Mouse (Mus musculus) hindbrain, embryonic 14.5 days (tissue): ENCODE results near the gene Plekha5. TPM values are rescaled to one million over a fixed set of nuclear protein-coding genes. Genes with fewer than 3 reads are reported as not detected.

Experiments used
- ATAC-seq: fragments of 200-750 bp; cut with Nextera tagmentation; 2 replicates; pipeline ENCODE4 v1.8.0; 2017; ENCODE audit warnings: moderate number of reproducible peaks, mild to moderate bottlenecking, moderate TSS enrichment, moderate library complexity; ENCODE audit not compliant: low FRiP score
- DNase-seq: peaks from one replicate; pipeline ENCODE4 v3.0.0-alpha.2; 2015; ENCODE audit warnings: low spot score
- H3K27ac ChIP-seq: fragments of 300-500 bp; sonication (generic); 2 replicates; pipeline ENCODE4 v1.5.1; 2014; ENCODE audit warnings: mild to moderate bottlenecking, moderate library complexity
- H3K27me3 ChIP-seq: fragments of 300-500 bp; sonication (generic); 2 replicates; pipeline ENCODE4 v1.6.1; 2014; ENCODE audit warnings: mild to moderate bottlenecking, low read length, mixed read lengths; ENCODE audit not compliant: control insufficient read depth, insufficient read depth
- H3K36me3 ChIP-seq: fragments of 300-500 bp; sonication (generic); replicated peaks from 2 replicates; pipeline ENCODE4 v1.6.1; 2014; ENCODE audit not compliant: control insufficient read depth, insufficient read depth
- H3K4me1 ChIP-seq: fragments of 300-500 bp; sonication (generic); replicated peaks from 2 replicates; pipeline ENCODE4 v1.6.1; 2014; ENCODE audit warnings: antibody characterized with exemption, low read length, mixed read lengths; ENCODE audit not compliant: control insufficient read depth, insufficient read depth
- H3K4me2 ChIP-seq: fragments of 300-500 bp; sonication (generic); replicated peaks from 2 replicates; pipeline ENCODE4 v1.6.1; 2014; ENCODE audit warnings: mild to moderate bottlenecking, moderate library complexity
- H3K4me3 ChIP-seq: fragments of 300-500 bp; sonication (generic); replicated peaks from 2 replicates; pipeline ENCODE4 v1.5.1; 2014; ENCODE audit warnings: mild to moderate bottlenecking, low read length
- H3K9ac ChIP-seq: fragments of 300-500 bp; sonication (generic); 2 replicates; pipeline ENCODE4 v1.6.1; 2014
- H3K9me3 ChIP-seq: fragments of 300-500 bp; sonication (generic); 2 replicates; pipeline ENCODE4 v1.6.1; 2016; ENCODE audit warnings: low read length; ENCODE audit not compliant: control insufficient read depth
- WGBS: fragments of 180-500 bp; shearing (Covaris S2); extraction: QIAGEN DNeasy Blood & Tissue Kit; methylation state at CpG from one replicate; pipeline ENCODE4 v1.1.7; 2014; 5-methylcytosine and 5-hydroxymethylcytosine counted together
- polyA plus RNA-seq: library from polyadenylated mRNA; unstranded; fragments of >200 nt; fragmentation: Nextera tagmentation; extraction: Ambion mirVana; gene quantifications from 2 replicates; pipeline ENCODE4 v1.2.1, GENCODE M21; 2014

Gene Plekha5
- polyA plus RNA-seq, 1 experiment from 2014 or later, result 37.8 TPM

- Histone ChIP-seq H3K9ac (peak overlapping the region; percentile 100), H3K36me3 (peaks cover 12% of the 10 kb centered on the region), H3K9me3 (peaks cover 5% of the 10 kb centered on the region; the same call in 1 of the 2 replicates), H3K4me2 (peak overlapping the region; percentile 59), H3K4me1 (peaks cover 23% of the 10 kb centered on the region), H3K27me3 (no peaks in the 10 kb centered on the region), H3K4me3 (peak overlapping the region; percentile 99), H3K27ac (peak overlapping the region; percentile 98)
- ATAC-seq, result peak; percentile 81
- DNase-seq, result peak; percentile 39
- WGBS, result under 1% methylated on average over 45 of the region's 72 CpGs
These were observed 542 bp downstream of the Plekha5 start for GRCm38 (mm10) chr6:140424201-140424990.

GRCm38 (mm10) chr6:140424991-140425361, 1.1 kb downstream of the Plekha5 start:
- H3K4me3 ChIP-seq, result peak overlapping the region; percentile 99
- peak overlapping the region; percentile 98 for H3K27ac ChIP-seq
- H3K9me3 ChIP-seq, result no peaks in the 10 kb centered on the region
- H3K4me1 ChIP-seq, result peaks cover 23% of the 10 kb centered on the region
- peaks cover 12% of the 10 kb centered on the region for H3K36me3 ChIP-seq
- peak; percentile 41 for DNase-seq
- H3K9ac ChIP-seq, result peak overlapping the region; percentile 100
- H3K4me2 ChIP-seq, result peak overlapping the region; percentile 59
- WGBS, result 0% methylated on average over 17 of the region's 17 CpGs
- no peak for ATAC-seq
- no peaks in the 10 kb centered on the region for H3K27me3 ChIP-seq

DNA sequence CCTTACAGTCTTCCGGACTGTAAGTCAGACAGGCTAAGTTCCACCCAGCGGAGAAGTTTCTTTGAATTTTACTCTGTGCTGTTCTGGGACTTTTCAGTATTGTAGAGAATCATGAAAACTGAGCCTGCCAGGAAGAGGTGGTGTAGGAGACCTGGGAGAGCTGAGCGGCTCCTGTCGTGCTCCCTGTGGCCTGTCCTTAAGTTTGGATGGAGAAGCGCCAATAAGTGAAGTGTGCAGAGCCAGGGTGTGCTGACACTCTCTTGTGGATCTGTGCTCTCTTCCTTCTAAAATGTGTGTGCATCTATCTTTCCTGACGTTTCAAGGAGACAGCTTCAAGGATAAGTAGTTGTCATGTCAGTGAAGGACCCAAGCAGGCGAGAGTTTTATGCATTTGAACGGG, 5.4 kb downstream of the Plekha5 start:
- Histone ChIP-seq H3K27me3 (no peaks in the 10 kb centered on the region), H3K9me3 (no peaks in the 10 kb centered on the region), H3K4me3 (no peak overlapping the region), H3K4me1 (peaks cover 23% of the 10 kb centered on the region), H3K9ac (no peak overlapping the region), H3K4me2 (no peak overlapping the region), H3K36me3 (peaks cover 42% of the 10 kb centered on the region), H3K27ac (no peak overlapping the region)
- DNase-seq (no peak), ATAC-seq (no peak)
- WGBS, result 91% methylated on average over 8 of the region's 8 CpGs

DNA sequence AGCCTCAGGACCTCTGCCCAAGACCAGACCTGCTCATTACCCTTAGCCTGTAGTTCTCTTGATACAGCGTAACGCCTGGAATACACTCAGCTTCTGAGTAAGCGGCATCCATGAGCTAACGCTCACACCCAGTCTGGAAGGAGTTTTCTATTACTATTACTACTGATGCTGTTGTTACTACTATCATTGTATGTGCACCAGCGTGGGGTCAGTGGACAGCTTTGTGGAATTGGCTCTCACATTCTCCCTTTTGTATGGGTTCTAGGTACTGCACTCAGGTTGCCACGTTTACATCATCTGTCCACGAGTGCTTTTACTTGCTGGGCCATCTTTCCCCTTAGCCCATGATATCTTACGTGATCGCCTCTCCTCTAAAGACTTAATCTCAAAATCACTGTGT, 8.5 kb downstream of the Plekha5 start:
- H3K4me3 ChIP-seq, result no peak overlapping the region
- H3K4me2 ChIP-seq, result no peak overlapping the region
- no peaks in the 10 kb centered on the region for H3K9me3 ChIP-seq
- WGBS, result 93% methylated on average over 9 of the region's 9 CpGs
- 0 out of 2 replicates have a peak, but pooled peaks cover 4% of the 10 kb centered on the region for H3K4me1 ChIP-seq
- H3K27me3 ChIP-seq, result no peaks in the 10 kb centered on the region
- DNase-seq (no peak), ATAC-seq (no peak)
- no peak overlapping the region for H3K27ac ChIP-seq
- no peak overlapping the region for H3K9ac ChIP-seq
- H3K36me3 ChIP-seq, result peaks cover 37% of the 10 kb centered on the region

DNA sequence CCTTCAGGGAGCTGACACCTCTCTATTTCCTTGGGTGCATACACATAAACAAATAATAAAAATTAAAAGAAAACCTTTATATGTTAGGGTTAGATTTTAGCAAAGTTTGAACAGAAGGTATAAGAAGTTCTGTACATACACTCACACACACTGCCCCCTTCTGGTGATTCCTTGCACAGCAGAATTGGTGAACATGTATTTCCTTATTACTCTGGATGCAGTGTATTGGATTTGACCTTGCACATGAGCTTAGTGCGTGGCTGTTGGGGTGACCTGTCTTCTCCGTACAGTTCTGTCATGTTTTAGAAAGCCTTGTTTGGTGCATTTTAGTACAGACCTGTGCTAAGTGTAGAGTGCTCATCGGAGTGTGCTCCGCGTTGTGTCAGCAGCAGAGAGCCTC, 19.5 kb downstream of the Plekha5 start:
- H3K4me1 ChIP-seq, result no peaks in the 10 kb centered on the region; the same call in 1 of the 2 replicates
- ATAC-seq (no peak), DNase-seq (peak; percentile 84)
- H3K27me3 ChIP-seq, result no peaks in the 10 kb centered on the region
- WGBS, result 88% methylated on average over 5 of the region's 5 CpGs
- H3K36me3 ChIP-seq, result no peaks in the 10 kb centered on the region; the same call in 1 of the 2 replicates
- no peak overlapping the region for H3K9ac ChIP-seq
- no peak overlapping the region for H3K4me3 ChIP-seq
- no peak overlapping the region for H3K27ac ChIP-seq
- H3K4me2 ChIP-seq, result no peak overlapping the region
- H3K9me3 ChIP-seq, result no peaks in the 10 kb centered on the region

- 68% methylated on average over 7 of the region's 7 CpGs for WGBS
- peak; percentile 28; the same call in 1 of the 2 replicates for ATAC-seq
These were observed 20.3 kb downstream of the Plekha5 start for GRCm38 (mm10) chr6:140444147-140444546.

DNA sequence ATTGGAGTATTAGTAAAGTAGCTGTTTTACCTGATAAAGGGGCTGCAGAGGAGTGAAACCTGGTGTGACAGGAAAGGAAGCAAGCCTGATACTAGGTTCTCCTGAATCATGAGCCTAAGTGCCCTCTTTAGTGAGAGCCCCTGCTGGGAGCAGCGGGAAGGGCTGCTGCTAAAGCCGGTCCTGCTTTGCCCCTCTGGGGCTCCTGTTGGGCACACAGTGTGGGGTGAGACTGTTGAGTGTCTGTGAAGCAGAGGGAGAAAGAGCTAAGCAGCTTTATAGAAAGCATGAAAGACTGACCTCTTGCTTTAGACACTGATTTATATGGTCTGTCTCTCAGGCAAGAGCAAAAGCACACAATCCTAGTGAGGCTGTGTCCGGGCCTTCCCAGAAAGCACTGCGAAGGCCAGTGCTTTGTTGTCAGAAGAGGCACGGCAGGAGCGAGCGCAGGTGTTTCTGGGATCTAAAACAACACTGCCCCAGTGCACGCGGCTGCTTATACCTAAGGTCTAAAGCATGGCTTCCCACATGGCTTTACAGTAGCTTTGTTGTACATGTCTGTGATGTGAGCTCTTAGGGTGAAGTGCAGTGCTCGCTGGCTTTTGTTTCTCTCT, 21.1 kb downstream of the Plekha5 start:
- no peak for DNase-seq
- H3K4me3 ChIP-seq, result no peak overlapping the region
- H3K4me1 ChIP-seq, result no peaks in the 10 kb centered on the region; the same call in 1 of the 2 replicates
- no peaks in the 10 kb centered on the region; the same call in 1 of the 2 replicates for H3K36me3 ChIP-seq
- 0 out of 2 replicates have a peak overlapping the region, but pooled peaks have one; percentile 5 for H3K27ac ChIP-seq
- H3K9me3 ChIP-seq, result no peaks in the 10 kb centered on the region
- peak overlapping the region; percentile 23; the same call in 1 of the 2 replicates for H3K4me2 ChIP-seq
- H3K27me3 ChIP-seq, result no peaks in the 10 kb centered on the region
- peak; percentile 26; the same call in 1 of the 2 replicates for ATAC-seq
- WGBS, result 16% methylated on average over 10 of the region's 10 CpGs
- no peak overlapping the region for H3K9ac ChIP-seq

More at GRCm38 (mm10) chr6:140444147-140444546, 20.3 kb downstream of the Plekha5 start:
- Histone ChIP-seq H3K36me3 (no peaks in the 10 kb centered on the region; the same call in 1 of the 2 replicates), H3K27ac (no peak overlapping the region), H3K4me2 (no peak overlapping the region), H3K9me3 (no peaks in the 10 kb centered on the region), H3K9ac (no peak overlapping the region), H3K27me3 (no peaks in the 10 kb centered on the region), H3K4me1 (no peaks in the 10 kb centered on the region; the same call in 1 of the 2 replicates), H3K4me3 (no peak overlapping the region)
- DNase-seq, result no peak

DNA sequence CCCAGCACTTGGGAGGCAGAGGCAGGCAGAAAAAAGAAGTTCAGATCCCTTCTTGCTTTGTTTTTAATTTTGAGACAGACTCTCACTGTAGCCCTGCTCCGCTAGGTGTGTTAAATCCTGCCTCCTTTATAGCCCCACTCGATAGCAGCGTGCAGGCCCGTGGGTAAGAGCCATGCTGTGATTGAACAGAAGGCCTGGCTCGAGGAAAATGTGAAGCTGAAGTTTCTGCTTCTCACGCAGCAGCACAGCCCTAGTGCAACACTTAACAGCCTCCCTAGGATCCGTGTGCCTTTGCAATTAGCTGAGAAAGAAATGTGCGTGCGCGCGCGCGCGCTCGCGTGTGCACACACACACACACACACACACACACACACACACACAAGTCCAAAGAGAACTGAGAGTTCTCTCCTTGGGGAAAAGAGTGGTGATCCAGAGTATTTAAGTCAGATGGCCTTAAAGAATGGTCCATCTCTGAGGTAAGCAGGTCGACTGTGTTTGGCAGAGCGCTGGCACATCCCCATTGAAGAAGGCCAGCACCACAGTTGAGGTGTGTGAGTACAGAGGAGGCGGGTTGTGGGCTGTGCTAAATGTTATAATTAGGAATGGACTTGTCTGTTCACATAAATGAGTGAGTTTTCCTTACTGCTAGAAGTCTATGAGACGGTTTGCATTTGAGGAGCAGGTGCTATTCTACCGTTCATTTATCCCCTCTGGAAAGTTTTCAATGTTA, 24.3 kb downstream of the Plekha5 start:
- H3K27ac ChIP-seq, result no peak overlapping the region
- DNase-seq (no peak), ATAC-seq (no peak)
- no peaks in the 10 kb centered on the region; the same call in 1 of the 2 replicates for H3K4me1 ChIP-seq
- WGBS, result 89% methylated on average over 21 of the region's 21 CpGs
- H3K9ac ChIP-seq, result no peak overlapping the region
- H3K36me3 ChIP-seq, result no peaks in the 10 kb centered on the region; the same call in 1 of the 2 replicates
- no peaks in the 10 kb centered on the region for H3K9me3 ChIP-seq
- no peaks in the 10 kb centered on the region for H3K27me3 ChIP-seq
- H3K4me3 ChIP-seq, result no peak overlapping the region
- H3K4me2 ChIP-seq, result no peak overlapping the region

- 95% methylated on average over 5 of the region's 5 CpGs for WGBS
- Histone ChIP-seq H3K4me1 (peaks cover 5% of the 10 kb centered on the region; the same call in 1 of the 2 replicates), H3K27me3 (no peaks in the 10 kb centered on the region), H3K4me3 (no peak overlapping the region), H3K9me3 (no peaks in the 10 kb centered on the region), H3K4me2 (no peak overlapping the region), H3K27ac (no peak overlapping the region), H3K9ac (no peak overlapping the region), H3K36me3 (no peaks in the 10 kb centered on the region; the same call in 1 of the 2 replicates)
- DNase-seq (no peak), ATAC-seq (no peak)
These were observed 26.8 kb downstream of the Plekha5 start for GRCm38 (mm10) chr6:140450693-140451092.
